Mouse (Mus musculus) adrenal gland (tissue): ENCODE results near the gene Igtp.
"Not testable (repeated sequence)": the region's sequence is repeated elsewhere in the genome, so short reads cannot be mapped to it uniquely, and the experiment has no call there.

ENCODE experiments used
- intact Hi-C: fragments of 180-260 bp; cut with DNase I; formaldehyde crosslinking; loops from one replicate; pipeline ENCODE4 v1.15.1; 2025
- long read RNA-seq, 2 experiments: library from polyadenylated mRNA; unstranded; transcript quantifications; one replicate each; pipeline ENCODE4 v2.0.0; 2020; ENCODE audit warnings: borderline replicate concordance in 1 of 2; ENCODE audit not compliant: insufficient replicate concordance in 1 of 2

The Igtp gene
- long read RNA-seq, experiment 1, transcript Igtp-201 (3 exons, 2,022 nt), result major isoform, 21 of 24 reads
- long read RNA-seq, experiment 1, partial matches to known transcripts, result 1 of 24 reads
- long read RNA-seq, experiment 1, other reads (novel, unspliced or antisense), result 1 of 24 reads
- long read RNA-seq, experiment 2, transcript Igtp-201 (3 exons, 2,022 nt), result major isoform, 11 of 14 reads
- long read RNA-seq, experiment 2, partial matches to known transcripts, result 2 of 14 reads
- long read RNA-seq, experiment 2, other reads (novel, unspliced or antisense), result 0 of 14 reads

GRCm38 (mm10) chr11:58199229-58200037 lies at the start of gene Igtp, which contains the start of gene Irgm2:
Gene Igtp (plus strand): TSS chr11:58199556.
Gene Irgm2 (plus strand): TSS chr11:58199618.
- intact Hi-C loops, result not testable (repeated sequence)

GRCm38 (mm10) chr11:58155458-58155857 lies 43.9 kb upstream of the Igtp start:
- intact Hi-C loops, result no loop called here

- intact Hi-C loops, result no loop called here
Observed at GRCm38 (mm10) chr11:58156871-58157270, 42.5 kb upstream of the Igtp start.

GRCm38 (mm10) chr11:58165072-58165471 lies 34.3 kb upstream of the Igtp start:
- intact Hi-C loops, result loop anchor here (5.0 kb wide), 1 partner anchor 63 kb away; the partner anchor contains the start of gene Cnot8

GRCm38 (mm10) chr11:58167822-58168166 lies 31.6 kb upstream of the Igtp start:
- intact Hi-C loops, result loop anchor here (5.0 kb wide), 1 partner anchor 65 kb away; the partner anchor contains the start of gene Cnot8

GRCm38 (mm10) chr11:58168167-58168915 lies 31.0 kb upstream of the Igtp start, which contains the start of gene Gemin5:
Gene Gemin5 (minus strand): TSS chr11:58168539.
- intact Hi-C loops, result loop anchor here (5.0 kb wide), 1 partner anchor 66 kb away; the partner anchor contains the start of gene Cnot8

- intact Hi-C loops, result loop anchor here (5.0 to 10.0 kb wide), 2 partner anchors 67 to 165 kb away; partner anchors contain the start of genes Cnot8, Sh3bp5l and Zfp672
Observed at GRCm38 (mm10) chr11:58169666-58170065, 29.7 kb upstream of the Igtp start.

- intact Hi-C loops, result loop anchor here (10.0 kb wide), 1 partner anchor 163 kb away; the partner anchor contains the start of genes Sh3bp5l and Zfp672
Observed at GRCm38 (mm10) chr11:58171459-58172091, 27.8 kb upstream of the Igtp start, which contains the start of gene Mrpl22. Gene Mrpl22 (plus strand): TSS chr11:58171661.

- intact Hi-C loops, result loop anchor here (1.0 to 10.0 kb wide), 3 partner anchors 46 to 155 kb away; partner anchors contain the start of genes Sh3bp5l and Zfp672
Observed at GRCm38 (mm10) chr11:58179563-58179962, 19.8 kb upstream of the Igtp start.

- intact Hi-C loops, result loop anchor here (1.0 to 10.0 kb wide), 3 partner anchors 45 to 155 kb away; partner anchors contain the start of genes Sh3bp5l and Zfp672
Observed at GRCm38 (mm10) chr11:58179986-58180385, 19.4 kb upstream of the Igtp start.

- intact Hi-C loops, result no loop called here
Observed at GRCm38 (mm10) chr11:58180756-58181155, 18.6 kb upstream of the Igtp start.

GRCm38 (mm10) chr11:58183579-58183978 lies 15.8 kb upstream of the Igtp start:
- intact Hi-C loops, result no loop called here

- intact Hi-C loops, result no loop called here
Observed at GRCm38 (mm10) chr11:58189675-58190074, 9.7 kb upstream of the Igtp start.

- intact Hi-C loops, result no loop called here
Observed at GRCm38 (mm10) chr11:58193326-58193725, 6.0 kb upstream of the Igtp start.

GRCm38 (mm10) chr11:58193860-58194520 lies 5.4 kb upstream of the Igtp start:
- intact Hi-C loops, result no loop called here

- intact Hi-C loops, result no loop called here
Observed at GRCm38 (mm10) chr11:58198663-58199062, 693 bp upstream of the Igtp start.

GRCm38 (mm10) chr11:58200226-58200625 lies 870 bp downstream of the Igtp start:
- intact Hi-C loops, result no loop called here

- intact Hi-C loops, result no loop called here
Observed at GRCm38 (mm10) chr11:58201052-58201451, 1.7 kb downstream of the Igtp start.

- intact Hi-C loops, result no loop called here
Observed at GRCm38 (mm10) chr11:58210321-58210886, 11.0 kb downstream of the Igtp start.
